Mouse (Mus musculus): ENCODE results near the gene Gm10553. TPM values are rescaled to one million over a fixed set of nuclear protein-coding genes. Genes with fewer than 3 reads are reported as not detected.
A peak's percentile ranks its signal among the peaks of the same experiment; 100 is the strongest.
"Not testable (repeated sequence)": the region's sequence is repeated elsewhere in the genome, so short reads cannot be mapped to it uniquely, and the experiment has no call there.

The Gm10553 gene
- polyA plus RNA-seq, 1 experiment from 2014 or later, result not detected

GRCm38 (mm10) chr1:85114666-85115402 is 14.9 kb downstream of the Gm10553 start:
- not testable (repeated sequence) for H3K4me2 ChIP-seq (replicated peaks; ENCODE audit: low read depth); H3K9me3 ChIP-seq (ENCODE audit: control insufficient read depth, low read length); H3K9ac ChIP-seq (ENCODE audit: low read length); H3K27me3 ChIP-seq (ENCODE audit: control insufficient read depth, insufficient read depth, low read length); H3K4me1 ChIP-seq (replicated peaks; ENCODE audit: control insufficient read depth, insufficient read depth); H3K36me3 ChIP-seq (ENCODE audit: control insufficient read depth, insufficient read depth, low read length); H3K27ac ChIP-seq (replicated peaks); ATAC-seq (ENCODE audit: low FRiP score, low TSS enrichment); H3K4me3 ChIP-seq (ENCODE audit: low read depth, low read length); DNase-seq (ENCODE audit: low spot score)
- TF ChIP-seq CTCF (IDR thresholded peaks at IDR 0.05; ENCODE audit: low read depth), result peak; percentile 30; the same call in 1 of the 2 replicates
- WGBS, result 52% methylated on average over 6 of the region's 6 CpGs

- not testable (repeated sequence) for H3K4me1 ChIP-seq (replicated peaks; ENCODE audit: control insufficient read depth, insufficient read depth); H3K9ac ChIP-seq (ENCODE audit: low read length); ATAC-seq (ENCODE audit: low FRiP score, low TSS enrichment); H3K27me3 ChIP-seq (ENCODE audit: control insufficient read depth, insufficient read depth, low read length); H3K9me3 ChIP-seq (ENCODE audit: control insufficient read depth, low read length); H3K4me2 ChIP-seq (replicated peaks; ENCODE audit: low read depth); H3K36me3 ChIP-seq (ENCODE audit: control insufficient read depth, insufficient read depth, low read length); H3K4me3 ChIP-seq (ENCODE audit: low read depth, low read length); DNase-seq (ENCODE audit: low spot score); H3K27ac ChIP-seq (replicated peaks)
- WGBS, result 64% methylated on average over 4 of the region's 6 CpGs
Measured at GRCm38 (mm10) chr1:85117537-85117936, 17.6 kb downstream of the Gm10553 start.

GRCm38 (mm10) chr1:85118341-85118740 is 18.4 kb downstream of the Gm10553 start:
- not testable (repeated sequence) for H3K27ac ChIP-seq (replicated peaks); ATAC-seq (ENCODE audit: low FRiP score, low TSS enrichment); H3K9ac ChIP-seq (ENCODE audit: low read length); H3K36me3 ChIP-seq (ENCODE audit: control insufficient read depth, insufficient read depth, low read length); H3K4me3 ChIP-seq (ENCODE audit: low read depth, low read length); H3K27me3 ChIP-seq (ENCODE audit: control insufficient read depth, insufficient read depth, low read length); H3K4me2 ChIP-seq (replicated peaks; ENCODE audit: low read depth); H3K4me1 ChIP-seq (replicated peaks; ENCODE audit: control insufficient read depth, insufficient read depth); H3K9me3 ChIP-seq (ENCODE audit: control insufficient read depth, low read length); DNase-seq (ENCODE audit: low spot score)
- 65% methylated on average over 5 of the region's 6 CpGs for WGBS

- not testable (repeated sequence) for H3K27me3 ChIP-seq (ENCODE audit: control insufficient read depth, insufficient read depth, low read length); H3K9ac ChIP-seq (ENCODE audit: low read length); ATAC-seq (ENCODE audit: low FRiP score, low TSS enrichment); H3K4me2 ChIP-seq (replicated peaks; ENCODE audit: low read depth); H3K27ac ChIP-seq (replicated peaks); DNase-seq (ENCODE audit: low spot score); H3K9me3 ChIP-seq (ENCODE audit: control insufficient read depth, low read length); H3K36me3 ChIP-seq (ENCODE audit: control insufficient read depth, insufficient read depth, low read length); H3K4me1 ChIP-seq (replicated peaks; ENCODE audit: control insufficient read depth, insufficient read depth); H3K4me3 ChIP-seq (ENCODE audit: low read depth, low read length)
- 84% methylated on average over 4 of the region's 4 CpGs for WGBS
Measured at GRCm38 (mm10) chr1:85121841-85122240, 21.9 kb downstream of the Gm10553 start.

GRCm38 (mm10) chr1:85133671-85134070 is 33.7 kb downstream of the Gm10553 start:
- not testable (repeated sequence) for DNase-seq (ENCODE audit: low spot score); H3K27ac ChIP-seq (replicated peaks); H3K9me3 ChIP-seq (ENCODE audit: control insufficient read depth, low read length); ATAC-seq (ENCODE audit: low FRiP score, low TSS enrichment); H3K4me2 ChIP-seq (replicated peaks; ENCODE audit: low read depth); H3K4me1 ChIP-seq (replicated peaks; ENCODE audit: control insufficient read depth, insufficient read depth); H3K36me3 ChIP-seq (ENCODE audit: control insufficient read depth, insufficient read depth, low read length); H3K9ac ChIP-seq (ENCODE audit: low read length); H3K27me3 ChIP-seq (ENCODE audit: control insufficient read depth, insufficient read depth, low read length); H3K4me3 ChIP-seq (ENCODE audit: low read depth, low read length)
- 90% methylated on average over 18 of the region's 22 CpGs for WGBS

Other genes with a start within 250 kb of the Gm10553 start
- 0.11 and 0.18 TPM in 2 replicates for gene Slc16a14, start 165.0 kb upstream of the Gm10553 start, polyA plus RNA-seq (2015; fragmentation: Nextera tagmentation; extraction: Ambion mirVana)
- gene A530032D15Rik, start 9.7 kb downstream of the Gm10553 start, polyA plus RNA-seq (2015; fragmentation: Nextera tagmentation; extraction: Ambion mirVana), result not detected in 2 replicates
- gene C130026I21Rik, start 170.4 kb downstream of the Gm10553 start, polyA plus RNA-seq (2015; fragmentation: Nextera tagmentation; extraction: Ambion mirVana), result 0.44 and 0.82 TPM in 2 replicates